Mouse (Mus musculus): Measurements from ENCODE around the gene Arhgef17.

Arhgef17 gene

DNA sequence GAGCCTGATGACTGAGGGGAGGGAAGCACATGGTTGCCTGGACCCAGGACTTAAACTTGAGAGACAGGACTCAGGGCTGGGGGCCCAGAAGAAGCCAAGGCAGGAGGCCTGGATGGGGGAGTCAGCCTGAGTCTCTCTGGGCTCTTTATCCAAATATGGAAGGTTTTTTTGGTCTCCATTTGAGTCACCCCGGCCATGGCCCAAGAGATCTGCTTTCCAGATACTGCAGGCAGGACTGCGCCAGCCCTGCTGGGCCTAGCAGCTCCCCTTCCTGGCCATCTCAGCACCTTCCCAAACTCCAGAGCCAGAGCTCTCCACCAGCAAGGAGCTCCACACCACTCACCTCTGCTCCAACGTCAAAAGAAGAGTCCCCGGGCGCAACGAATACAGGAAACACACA, 15.4 kb downstream of the Arhgef17 start:
- no peak for DNase-seq (ENCODE audit: low spot score in 2 of 2)

DNA sequence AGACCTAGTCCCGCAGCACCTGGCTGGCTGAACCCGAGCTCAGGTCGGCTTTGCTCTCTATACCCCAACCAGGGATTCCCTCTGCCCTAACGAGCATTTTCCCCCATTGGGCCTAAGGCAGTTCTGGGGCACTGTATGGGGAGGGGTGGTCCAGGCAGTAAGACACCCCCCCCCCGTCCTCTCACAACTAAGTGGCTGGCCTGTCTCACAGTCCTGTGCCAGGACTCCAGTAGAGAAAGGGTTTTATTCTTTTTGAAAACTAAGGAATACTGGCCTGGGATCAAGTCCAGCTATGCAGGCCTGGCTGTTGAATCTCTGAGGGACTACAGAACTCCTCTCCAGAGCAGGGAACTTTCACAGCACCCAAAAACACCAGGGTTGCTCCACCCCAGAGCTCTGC, 16.7 kb downstream of the Arhgef17 start:
- DNase-seq (ENCODE audit: low spot score in 2 of 2) = no peak

DNA sequence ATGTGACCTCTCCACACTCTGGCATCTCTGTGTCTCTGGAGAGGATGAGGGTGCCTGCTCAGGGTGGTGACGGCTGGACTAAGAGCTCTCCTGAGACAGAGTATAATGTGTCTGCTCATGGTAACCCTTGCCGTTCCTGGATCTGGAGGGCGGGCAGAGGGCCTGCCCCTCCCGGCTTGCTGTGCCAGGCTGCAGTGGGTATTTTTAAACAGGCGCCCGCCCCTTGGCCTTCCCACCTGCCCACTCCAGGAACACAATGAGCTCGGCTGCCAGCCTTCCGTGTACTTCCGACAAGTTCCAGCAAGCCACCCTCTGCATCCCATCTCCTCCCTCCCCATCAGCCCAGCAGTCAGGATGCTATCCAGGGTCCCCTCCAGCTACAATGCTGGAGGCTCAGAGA, 20.1 kb downstream of the Arhgef17 start:
- no peak for DNase-seq (ENCODE audit: low spot score in 2 of 2)

DNA sequence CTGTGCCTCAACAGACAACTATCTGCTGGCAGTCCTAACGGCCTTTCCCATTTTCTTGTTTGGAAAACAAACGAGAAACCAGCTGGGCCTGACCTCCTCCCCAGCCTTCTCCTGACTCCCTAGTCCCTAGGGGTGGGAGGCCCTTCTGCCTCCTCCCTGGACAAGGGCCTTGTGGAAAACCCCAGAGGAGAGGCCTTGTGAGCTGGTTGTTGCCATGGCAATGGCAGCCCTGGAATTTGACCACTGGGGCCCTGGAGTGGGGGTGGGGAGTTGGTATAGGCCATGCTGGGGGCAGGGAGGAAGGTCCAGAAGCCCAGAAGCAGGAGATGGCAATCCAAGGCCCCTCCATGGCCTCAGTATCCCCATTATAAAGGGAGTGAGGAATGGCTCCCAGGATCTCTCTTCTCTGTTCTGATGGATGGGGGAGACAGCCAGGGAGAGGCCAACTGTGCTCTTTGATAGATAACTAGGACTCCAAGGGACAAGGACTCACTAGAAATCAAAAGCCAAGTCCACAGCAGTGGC, 20.6 kb downstream of the Arhgef17 start:
- DNase-seq (ENCODE audit: low spot score in 2 of 2) = no peak

DNA sequence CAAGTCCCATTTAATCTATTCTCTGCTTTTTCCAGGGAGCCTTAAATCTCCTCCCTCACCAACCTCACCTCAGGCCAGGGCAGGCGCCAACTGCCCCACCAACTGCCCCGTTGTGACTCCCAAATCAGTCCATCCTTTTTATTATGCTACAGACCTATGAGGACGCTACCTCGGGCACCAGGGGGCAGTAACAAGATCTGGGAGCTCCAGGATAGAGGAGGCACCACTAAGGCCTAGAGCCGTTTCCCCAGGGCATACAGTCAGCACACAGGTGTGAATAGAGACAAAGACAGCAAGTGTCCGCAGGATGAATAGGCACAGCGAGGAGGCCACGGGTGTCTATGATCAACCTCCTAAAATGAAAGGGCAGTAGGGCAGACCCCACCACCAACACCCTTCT, 23.3 kb downstream of the Arhgef17 start:
- no peak for DNase-seq (ENCODE audit: low spot score in 2 of 2)

DNA sequence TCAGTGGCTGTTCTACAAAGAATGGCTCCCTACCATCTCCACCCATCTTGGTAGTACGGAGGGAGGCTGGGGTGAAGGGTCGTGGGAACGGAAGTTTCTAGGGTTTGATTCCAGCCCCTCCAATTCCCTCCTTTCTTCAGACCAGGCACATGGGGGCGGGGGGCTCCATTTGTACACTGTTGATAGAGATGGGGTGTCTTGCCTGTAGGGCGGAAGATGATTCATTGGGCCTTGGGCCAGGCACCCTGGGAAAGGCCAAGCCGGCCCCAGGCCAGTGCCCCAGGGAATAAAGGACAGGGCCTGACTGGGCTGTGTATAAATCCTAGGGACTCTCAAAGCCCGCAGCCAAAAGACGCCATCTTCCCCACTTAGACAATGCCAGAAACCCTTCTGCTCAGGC, 23.8 kb downstream of the Arhgef17 start:
- no peak for DNase-seq (ENCODE audit: low spot score in 2 of 2)

DNA sequence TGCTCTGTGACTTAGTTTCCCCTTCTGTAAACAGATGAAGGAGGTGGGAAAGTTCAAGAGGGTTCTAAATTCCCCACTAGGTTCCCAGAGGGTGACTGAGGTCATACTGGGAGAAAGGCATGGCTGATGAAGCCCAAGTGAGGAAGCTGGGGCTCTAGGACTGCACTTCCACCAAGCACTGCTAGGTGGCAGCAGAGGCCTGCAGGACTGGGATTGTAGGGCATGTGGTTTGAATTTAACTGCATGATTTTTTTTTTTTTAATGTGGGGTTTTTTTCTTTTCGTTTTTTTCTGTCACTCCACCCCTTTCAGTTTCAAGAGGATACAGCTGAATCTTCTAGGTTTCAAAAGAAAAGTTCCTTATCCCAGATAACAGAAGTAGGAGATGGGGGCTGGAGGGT, 24.7 kb downstream of the Arhgef17 start:
- peak; percentile 79 to 84 for DNase-seq (ENCODE audit: low spot score in 2 of 2)

DNA sequence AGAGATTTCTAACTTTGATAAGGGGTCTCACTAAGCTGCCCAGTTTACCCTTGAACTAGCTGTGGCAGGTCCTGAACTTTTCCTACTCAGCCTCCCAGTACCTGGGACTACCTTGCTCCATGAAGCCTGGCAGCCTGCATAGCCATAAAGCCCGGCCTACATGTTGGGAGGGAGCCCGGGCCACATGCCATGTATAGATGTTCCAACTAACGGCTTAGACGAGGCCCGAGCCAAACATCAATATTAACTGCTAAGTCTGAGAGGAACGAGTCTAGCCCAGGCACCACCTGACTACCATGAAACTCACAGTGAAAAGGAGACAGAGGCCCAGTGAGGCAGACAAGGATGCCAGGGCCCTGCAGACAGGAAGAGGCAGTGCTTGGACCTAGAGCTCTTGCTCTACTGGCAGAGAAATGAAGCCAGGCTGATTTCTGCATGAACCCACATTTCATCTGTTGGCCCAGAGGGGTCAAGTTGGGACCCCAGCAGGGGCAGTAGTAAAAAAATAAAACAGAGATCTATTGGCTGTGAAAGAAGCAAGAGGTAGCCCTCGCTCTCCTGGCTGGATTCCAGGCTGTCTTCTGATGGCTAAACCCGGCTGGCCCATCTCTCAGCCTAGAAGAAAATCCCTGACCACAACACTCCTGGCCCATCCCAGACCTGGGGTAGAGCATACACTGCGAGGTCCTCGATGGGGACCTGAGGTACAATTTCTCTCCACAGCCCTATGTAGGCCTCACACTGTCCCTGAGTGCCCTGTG, 25.7 kb downstream of the Arhgef17 start:
- no peak for DNase-seq (ENCODE audit: low spot score in 2 of 2)

DNA sequence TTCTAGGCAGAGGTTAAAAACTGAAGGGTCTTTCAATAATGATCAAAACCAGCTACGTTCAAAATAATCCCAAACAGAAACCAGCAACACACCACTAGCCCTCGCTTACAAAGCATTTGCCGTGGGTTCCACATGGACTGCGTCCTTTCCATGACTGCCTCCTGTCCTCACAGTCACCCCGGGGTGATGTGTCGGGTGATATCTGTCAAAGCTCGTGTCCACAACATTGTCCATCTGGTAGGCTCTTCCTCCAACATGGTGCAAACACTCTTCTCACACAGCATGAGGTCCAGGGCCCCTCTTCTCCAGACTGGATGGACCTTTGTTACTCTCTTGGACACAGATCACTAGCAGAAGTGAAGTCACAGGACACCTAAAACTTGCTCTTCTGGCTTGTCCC, 26.9 kb downstream of the Arhgef17 start:
- DNase-seq (ENCODE audit: low spot score in 2 of 2) = no peak

DNA sequence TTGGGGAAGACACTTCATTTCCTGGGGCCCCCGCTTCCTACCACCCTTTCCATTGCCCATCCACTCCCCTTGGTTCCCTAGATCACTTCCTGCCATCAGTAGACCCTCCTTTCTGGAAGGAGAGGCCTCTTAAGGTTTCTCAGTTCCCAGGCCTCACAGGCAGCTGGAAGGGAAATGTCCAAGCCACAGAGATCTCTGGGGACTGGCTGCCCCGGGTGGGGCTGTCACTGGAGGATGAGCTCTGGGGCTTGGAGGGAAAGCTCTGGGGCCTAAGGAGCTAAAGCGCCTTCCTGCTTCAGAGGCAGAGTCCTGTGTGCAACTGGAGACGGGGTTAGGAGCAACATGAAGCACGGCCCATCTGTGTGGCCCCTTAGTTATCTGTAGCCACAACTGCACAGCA, 27.3 kb downstream of the Arhgef17 start:
- no peak for DNase-seq (ENCODE audit: low spot score in 2 of 2)

DNA sequence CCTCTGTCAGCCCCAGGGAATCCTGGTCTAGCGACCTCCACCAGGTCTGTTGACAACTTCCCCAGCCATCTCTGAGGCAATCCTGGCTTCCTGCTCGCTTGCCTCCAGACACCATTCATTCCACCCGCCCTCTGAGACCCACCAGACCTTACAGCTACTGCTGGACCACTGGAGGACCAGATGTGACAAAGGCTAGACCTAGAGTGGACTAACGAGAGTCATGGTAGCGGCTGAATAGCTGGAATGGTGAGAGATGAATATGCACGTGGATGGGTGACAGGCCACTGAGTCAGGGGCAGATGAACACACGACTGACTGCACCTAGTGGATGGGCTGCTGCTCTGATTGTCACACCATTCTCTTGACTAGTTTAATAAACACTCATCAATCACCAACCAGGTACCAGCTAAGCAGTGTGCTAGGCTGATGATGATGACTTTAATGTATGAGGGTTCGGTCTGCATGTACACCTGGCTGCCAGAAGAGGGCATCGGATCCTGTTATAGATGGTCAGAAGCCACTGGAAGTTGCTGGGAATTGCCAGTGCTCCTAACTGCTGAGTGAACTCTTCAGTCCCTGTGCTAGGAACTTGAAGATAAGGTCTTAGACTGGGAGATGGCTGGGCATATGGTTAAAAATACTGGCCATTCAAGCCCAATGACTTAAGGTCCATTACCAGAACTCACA, 29.3 kb downstream of the Arhgef17 start:
- no peak for DNase-seq (ENCODE audit: low spot score in 2 of 2)

DNA sequence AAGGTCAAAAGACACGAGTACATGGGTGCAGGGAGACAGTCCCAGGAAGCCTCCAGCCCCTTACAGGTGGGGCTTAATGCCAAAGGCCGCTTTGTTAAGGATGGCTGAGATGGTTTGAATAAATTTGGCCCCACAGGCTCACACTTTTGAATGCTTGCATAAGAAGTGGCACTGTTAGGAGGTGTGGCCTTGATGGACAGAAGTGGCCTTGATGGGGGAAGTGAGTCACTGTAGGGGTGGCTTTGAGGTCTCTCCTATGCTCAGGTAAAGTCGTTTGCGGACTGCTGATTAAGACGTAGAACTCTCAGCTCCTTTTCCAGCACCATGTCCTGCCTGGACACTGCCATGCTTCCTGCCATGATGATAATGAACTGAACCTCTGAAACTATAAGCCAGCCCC, 34.1 kb downstream of the Arhgef17 start:
- no peak for DNase-seq (ENCODE audit: low spot score in 2 of 2)

DNA sequence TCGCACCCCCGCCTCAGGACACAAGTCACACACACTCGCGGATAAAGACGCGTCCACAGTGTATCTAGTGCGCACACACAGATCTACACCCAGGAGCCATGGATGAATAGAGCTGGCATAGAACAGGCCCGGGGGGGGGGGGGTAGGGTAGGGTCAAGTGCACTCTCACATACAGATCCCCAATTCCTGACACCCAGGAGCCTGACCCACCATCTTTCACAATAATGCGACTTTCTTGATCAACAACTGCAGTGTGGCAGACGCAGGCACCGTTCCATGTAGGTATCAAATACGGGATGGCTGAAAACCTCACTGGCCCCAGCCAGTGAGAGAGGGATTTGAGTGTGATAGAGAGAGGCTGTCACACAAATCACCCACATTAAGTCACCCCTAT, 37.1 kb downstream of the Arhgef17 start:
- no peak for DNase-seq (ENCODE audit: low spot score in 2 of 2)

DNA sequence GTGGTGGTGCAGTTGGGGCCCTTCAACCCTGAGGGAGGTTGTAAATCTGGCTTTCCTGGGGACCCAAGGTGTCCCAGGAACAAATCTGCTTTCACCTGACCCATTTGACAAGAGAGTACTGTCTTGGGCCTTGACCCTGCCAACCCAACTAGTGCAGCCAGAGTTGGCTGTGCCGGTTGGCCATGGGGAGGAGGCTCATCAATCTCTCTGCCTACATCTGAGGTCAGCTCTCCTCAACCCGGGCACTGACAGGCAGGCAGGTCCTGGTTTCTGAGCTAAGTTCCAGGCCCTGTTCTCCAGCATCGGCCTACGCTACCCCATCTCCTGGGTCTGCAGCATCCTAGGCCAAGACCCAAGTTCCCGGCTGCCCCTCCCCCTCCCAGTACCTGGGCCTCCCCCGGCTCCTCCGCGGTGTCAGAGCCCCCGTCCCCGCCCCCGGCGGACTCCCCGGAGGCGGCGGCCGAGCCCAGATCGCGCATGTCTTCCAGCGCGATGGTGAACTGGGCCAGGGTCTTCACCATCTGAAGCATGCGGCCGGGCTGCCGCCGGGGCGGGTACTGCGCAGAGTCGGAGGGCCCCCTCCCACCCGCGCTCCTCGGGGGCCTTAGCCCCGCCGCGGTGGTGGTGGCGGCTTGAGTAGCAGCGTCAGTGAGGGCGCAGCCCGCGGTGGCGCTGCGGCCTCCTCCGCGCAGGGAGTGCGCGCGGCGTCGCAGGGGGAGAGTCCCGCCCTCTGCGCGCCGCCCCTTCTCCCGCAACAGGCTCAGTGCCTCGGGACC, 37.7 kb downstream of the Arhgef17 start:
- DNase-seq (ENCODE audit: low spot score in 2 of 2) = no peak

DNA sequence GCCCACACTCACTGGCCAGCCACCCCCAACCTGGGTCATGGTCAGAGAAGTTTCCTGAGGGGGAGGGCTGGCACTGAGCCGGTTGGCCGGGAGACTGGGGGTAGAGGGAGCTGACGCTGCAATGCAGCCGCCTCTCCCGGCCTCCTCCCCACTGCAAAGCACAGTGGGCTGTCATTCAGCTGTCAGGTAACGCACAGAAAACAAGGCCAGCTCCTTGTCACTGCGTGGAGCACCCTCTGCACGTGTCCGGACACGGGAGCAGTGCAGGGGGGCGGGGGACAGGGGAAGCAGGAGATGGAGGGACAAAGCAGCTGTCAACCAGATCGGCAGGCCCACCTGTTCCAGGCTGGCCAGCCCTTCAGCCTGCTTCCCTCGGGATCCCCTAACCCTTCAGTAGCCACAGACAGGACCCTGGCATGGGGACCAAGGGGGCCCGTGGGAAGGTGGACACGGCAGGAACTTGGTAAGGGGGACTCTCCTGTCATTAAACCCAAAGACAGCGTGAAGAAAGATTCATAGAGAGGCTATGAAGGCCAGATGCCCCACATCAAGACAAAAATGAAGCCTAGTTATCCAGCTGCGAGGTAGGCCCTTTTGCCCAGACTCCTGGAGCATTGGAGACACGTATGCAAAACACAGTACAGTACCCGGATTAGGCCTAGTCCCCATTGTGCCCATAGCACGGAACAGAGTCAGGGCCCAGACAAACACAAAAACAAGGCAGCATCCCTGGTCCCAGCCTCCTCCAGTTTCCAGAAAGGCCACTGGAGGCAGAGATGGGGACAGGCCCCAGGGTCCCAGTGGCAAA, 38.5 kb downstream of the Arhgef17 start:
- DNase-seq (ENCODE audit: low spot score in 2 of 2) = no peak

DNA sequence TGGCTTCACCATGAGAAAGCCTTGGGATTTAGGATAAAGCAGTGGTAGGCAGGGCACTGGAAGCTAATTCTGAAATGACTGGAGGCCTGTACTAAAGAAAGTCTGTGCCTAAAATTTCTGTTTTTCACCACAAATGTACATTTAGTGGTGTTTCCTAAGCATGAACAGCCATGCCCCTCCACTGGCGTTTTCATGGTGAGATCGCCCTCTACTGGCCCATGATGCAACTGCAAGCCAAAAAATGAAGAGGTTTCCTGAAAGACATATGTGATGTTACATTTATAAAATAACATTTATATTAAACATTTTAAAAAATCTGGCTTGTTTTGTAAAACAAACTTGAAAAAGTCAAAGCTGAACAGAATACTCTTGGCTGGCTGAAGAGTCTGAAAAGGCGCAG, 45.4 kb downstream of the Arhgef17 start:
- peak in 1 of 2 experiments; percentile 39 for DNase-seq (ENCODE audit: low spot score in 2 of 2)

DNA sequence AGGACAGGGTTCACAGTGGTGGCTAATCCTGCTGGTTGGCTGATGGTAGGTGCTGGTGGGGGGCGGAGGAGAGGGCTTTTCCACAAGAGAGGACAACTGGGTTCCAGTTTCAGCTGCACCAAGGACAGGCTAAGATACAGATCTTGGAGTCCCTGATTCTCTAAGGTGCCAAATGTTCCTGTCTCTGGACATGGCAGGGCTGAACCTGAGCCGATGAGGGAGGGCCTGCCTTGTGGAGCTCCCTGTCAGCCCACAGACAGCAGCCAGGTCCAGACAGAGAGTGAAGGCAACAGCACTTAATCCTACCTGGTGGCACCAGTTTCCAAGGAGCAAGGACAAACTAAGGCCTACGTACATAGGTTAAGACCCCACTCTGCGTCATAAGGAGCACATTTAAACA, 47.4 kb downstream of the Arhgef17 start:
- DNase-seq (ENCODE audit: low spot score in 2 of 2) = no peak

DNA sequence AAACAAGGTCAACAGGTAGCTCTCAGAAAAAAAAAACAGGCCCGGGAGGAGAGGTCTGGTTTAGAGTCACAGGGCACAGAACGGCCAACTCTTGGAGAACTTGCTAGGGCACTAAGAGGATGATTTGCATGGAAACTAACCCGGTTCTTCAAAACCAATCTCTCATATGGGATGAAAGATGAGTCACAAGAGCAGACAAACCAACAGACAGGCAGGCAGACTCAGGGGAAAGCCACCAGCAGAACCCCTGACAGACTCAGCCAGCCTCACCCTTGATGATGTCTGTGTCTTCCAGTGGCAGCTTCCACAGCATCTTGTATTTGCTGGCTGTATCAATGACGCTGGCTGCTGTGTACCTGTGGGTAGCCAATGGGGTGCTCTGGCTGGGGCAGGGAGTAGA, 50.0 kb downstream of the Arhgef17 start:
- no peak for DNase-seq (ENCODE audit: low spot score in 2 of 2)

DNA sequence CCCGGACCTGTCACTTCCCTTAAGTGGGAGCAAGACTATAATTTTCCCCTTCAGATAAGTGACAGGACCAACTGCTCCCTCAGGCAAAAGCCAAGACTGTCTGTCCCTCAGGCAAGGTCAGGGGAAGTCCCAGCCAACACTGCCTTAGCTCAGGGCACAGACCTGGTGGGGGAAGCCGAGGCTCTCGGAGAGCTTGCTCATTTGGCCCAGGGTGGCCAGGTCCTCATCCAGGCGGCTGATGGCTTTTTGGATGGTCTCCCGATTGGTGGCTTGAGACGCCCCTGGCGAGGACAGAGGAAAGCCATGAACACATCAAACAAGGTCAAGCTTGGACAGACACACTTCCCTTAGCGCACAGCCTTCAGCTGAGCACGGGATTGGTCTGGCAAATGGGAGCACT, 50.4 kb downstream of the Arhgef17 start:
- no peak for DNase-seq (ENCODE audit: low spot score in 2 of 2)

DNA sequence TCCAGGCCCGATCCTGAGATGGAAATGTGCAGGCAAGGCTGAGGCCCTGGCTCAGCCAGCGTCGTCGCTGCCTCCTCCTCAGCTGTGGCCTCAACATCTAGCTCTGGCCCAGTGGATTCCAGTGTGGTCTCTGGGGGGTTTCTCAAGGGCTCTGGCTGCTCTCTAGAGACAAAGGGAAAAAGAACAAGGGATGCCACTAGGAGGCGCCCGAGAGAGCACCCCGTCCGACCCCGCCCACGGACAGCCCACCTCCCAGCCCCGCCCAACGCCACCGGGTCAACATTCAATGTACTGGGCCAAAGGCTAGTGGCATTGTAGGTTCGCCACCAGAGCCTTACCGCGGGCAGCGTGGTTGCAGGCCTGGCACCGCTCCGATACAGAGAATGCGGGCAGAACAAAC, 52.3 kb downstream of the Arhgef17 start:
- DNase-seq (ENCODE audit: low spot score in 2 of 2) = peak; percentile 45 to 80

DNA sequence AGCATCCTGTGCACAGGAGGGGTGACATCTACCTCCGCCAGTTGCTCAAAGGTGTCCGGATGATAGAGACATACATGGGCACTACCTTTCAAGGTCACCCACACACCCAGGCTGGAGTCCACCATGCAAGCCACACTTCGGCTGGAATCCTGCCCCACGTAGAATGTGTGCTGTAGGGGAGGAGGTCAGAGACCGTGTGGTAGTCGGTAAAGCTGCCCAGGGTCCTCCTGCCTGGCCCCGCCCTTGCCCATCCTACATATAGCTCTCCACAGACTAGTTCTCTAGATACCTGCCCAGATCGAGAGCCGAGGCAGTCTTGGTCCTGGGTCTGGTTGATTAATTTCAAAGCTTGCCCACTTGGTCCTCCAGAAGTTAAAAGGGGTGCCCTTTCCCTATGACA, 55.1 kb downstream of the Arhgef17 start:
- DNase-seq (ENCODE audit: low spot score in 2 of 2) = no peak

DNA sequence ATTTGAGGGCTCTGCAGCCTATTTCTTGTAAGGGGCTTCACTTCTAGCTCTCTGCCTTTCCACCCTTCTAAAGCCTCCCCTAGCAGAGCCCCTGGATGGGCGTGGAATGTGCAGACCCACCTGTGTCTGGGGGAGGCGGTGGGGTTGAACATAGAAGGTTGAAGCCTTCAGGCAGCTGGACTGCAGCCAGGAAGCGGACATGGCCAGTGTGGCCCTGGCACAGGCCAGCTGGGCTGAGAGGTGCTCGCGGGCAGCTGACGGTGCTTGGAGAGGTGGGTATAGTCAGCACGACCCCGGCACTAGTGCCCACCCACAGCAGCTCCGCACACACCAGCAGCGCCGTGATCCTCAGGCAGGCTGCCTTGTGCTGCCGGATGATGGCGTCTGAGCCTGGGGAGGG, 55.6 kb downstream of the Arhgef17 start:
- no peak for DNase-seq (ENCODE audit: low spot score in 2 of 2)

All from urinary bladder, postnatal 36 days (tissue).